Mouse (Mus musculus) hindbrain, postnatal 0 days (tissue): ENCODE measurements around the gene Gm37240. TPM values are rescaled to one million over a fixed set of nuclear protein-coding genes. Genes with fewer than 3 reads are reported as not detected.

Experiments used
- ATAC-seq: fragments of 200-750 bp; cut with Nextera tagmentation; 2 replicates; pipeline ENCODE4 v1.8.0; 2017; ENCODE audit warnings: mild to moderate bottlenecking, moderate TSS enrichment, moderate library complexity
- DNase-seq: peaks from one replicate; pipeline ENCODE4 v3.0.0-alpha.2; 2015; ENCODE audit warnings: low spot score
- H3K27ac ChIP-seq: fragments of 300-500 bp; sonication (generic); 2 replicates; pipeline ENCODE4 v1.5.1; 2014; ENCODE audit warnings: mild to moderate bottlenecking
- H3K27me3 ChIP-seq: fragments of 300-500 bp; sonication (generic); 2 replicates; pipeline ENCODE4 v1.6.1; 2014; ENCODE audit warnings: low read length, mixed read lengths; ENCODE audit not compliant: insufficient read depth
- H3K36me3 ChIP-seq: fragments of 300-500 bp; sonication (generic); 2 replicates; pipeline ENCODE4 v1.6.1; 2014; ENCODE audit warnings: low read length, mixed read lengths; ENCODE audit not compliant: insufficient read depth
- H3K4me1 ChIP-seq: fragments of 300-500 bp; sonication (generic); 2 replicates; pipeline ENCODE4 v1.6.1; 2014; ENCODE audit warnings: antibody characterized with exemption, low read length, mixed read lengths; ENCODE audit not compliant: insufficient read depth
- H3K4me2 ChIP-seq: fragments of 300-500 bp; sonication (generic); 2 replicates; pipeline ENCODE4 v1.6.1; 2014; ENCODE audit warnings: low read depth, mild to moderate bottlenecking, low read length, moderate library complexity, mixed read lengths
- H3K4me3 ChIP-seq: fragments of 300-500 bp; sonication (generic); 2 replicates; pipeline ENCODE4 v1.5.1; 2014; ENCODE audit warnings: low read length
- H3K9ac ChIP-seq: fragments of 300-500 bp; sonication (generic); replicated peaks from 2 replicates; pipeline ENCODE4 v1.6.1; 2014; ENCODE audit warnings: mild to moderate bottlenecking, low read length, moderate library complexity, mixed read lengths
- H3K9me3 ChIP-seq: fragments of 300-500 bp; sonication (generic); 2 replicates; pipeline ENCODE4 v1.6.1; 2016; ENCODE audit warnings: low read length, mixed read lengths
- CTCF ChIP-seq: IDR thresholded peaks from 2 replicates; pipeline ENCODE4 v1.5.1; 2016; ENCODE audit warnings: antibody characterized with exemption, control low read depth, low read depth
- WGBS: fragments of 180-500 bp; shearing (Covaris S2); extraction: QIAGEN DNeasy Blood & Tissue Kit; methylation state at CpG from one replicate; pipeline ENCODE4 v1.1.7; 2014; 5-methylcytosine and 5-hydroxymethylcytosine counted together
- polyA plus RNA-seq: library from polyadenylated mRNA; unstranded; fragments of >200 nt; fragmentation: Nextera tagmentation; extraction: Ambion mirVana; gene quantifications from 2 replicates; pipeline ENCODE4 v1.2.1, GENCODE M21; 2015
- total RNA-seq: library from RNA; depleted of rRNA; stranded (reverse); fragments of >200 nt; gene quantifications from 2 replicates; pipeline ENCODE4 v1.2.3, GENCODE M21; 2014

The Gm37240 gene
- total and polyA plus RNA-seq, 2 experiments from 2014 or later: 1.5 TPM; not detected in 1

DNA sequence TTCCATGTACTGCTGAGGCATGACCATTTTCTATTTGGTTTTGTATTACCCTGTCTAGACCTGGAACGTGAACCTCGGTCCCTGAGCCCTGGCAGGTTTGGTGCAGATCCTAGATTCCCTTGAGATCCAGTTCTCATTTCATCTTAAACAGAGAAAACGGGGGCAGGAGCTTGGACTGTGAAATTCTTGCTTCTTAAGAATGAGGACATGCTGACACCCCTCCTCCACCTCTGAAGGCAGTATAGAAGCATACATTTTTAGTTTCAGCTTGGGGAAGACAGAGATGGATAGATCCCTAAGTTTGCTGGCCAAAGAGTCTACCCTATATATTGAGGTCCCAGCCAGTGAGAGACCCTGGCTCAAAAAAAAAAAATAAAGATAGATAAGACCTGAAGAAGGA is 742.9 kb downstream of the Gm37240 start:
- Histone ChIP-seq H3K4me1 (no peaks in the 10 kb centered on the region), H3K9ac (no peak overlapping the region), H3K27ac (no peak overlapping the region), H3K27me3 (no peaks in the 10 kb centered on the region), H3K36me3 (no peaks in the 10 kb centered on the region), H3K4me3 (no peak overlapping the region), H3K4me2 (no peak overlapping the region), H3K9me3 (no peaks in the 10 kb centered on the region)
- no peak for ATAC-seq
- 79% methylated on average over 3 of the region's 3 CpGs for WGBS
- TF ChIP-seq CTCF: no peak
- no peak for DNase-seq

DNA sequence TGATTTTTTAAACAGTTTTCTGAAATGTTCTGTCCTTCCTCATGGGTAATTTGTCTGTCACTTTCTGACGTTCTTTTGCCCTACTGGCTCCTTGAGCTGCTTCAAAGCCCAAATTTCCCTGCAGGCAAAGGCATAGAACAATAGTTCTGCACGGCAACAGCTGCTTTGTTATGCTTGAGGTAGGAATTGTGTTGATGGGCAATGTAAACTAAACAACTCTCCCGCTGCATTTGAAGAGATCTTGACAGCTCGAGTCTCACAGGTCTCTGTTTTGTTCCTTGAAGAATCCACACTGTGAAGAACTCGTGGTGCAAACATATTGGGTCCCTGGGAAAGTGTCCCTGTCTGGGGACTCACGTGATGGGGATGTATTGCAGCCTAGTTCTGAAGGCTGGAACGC is 746.8 kb downstream of the Gm37240 start:
- H3K4me3 ChIP-seq: no peak overlapping the region
- H3K9me3 ChIP-seq: no peaks in the 10 kb centered on the region
- no peak overlapping the region for H3K9ac ChIP-seq
- no peaks in the 10 kb centered on the region for H3K4me1 ChIP-seq
- TF ChIP-seq CTCF: no peak
- H3K4me2 ChIP-seq: no peak overlapping the region
- no peaks in the 10 kb centered on the region for H3K27me3 ChIP-seq
- 18% methylated on average over 7 of the region's 7 CpGs for WGBS
- H3K36me3 ChIP-seq: no peaks in the 10 kb centered on the region
- no peak for DNase-seq
- H3K27ac ChIP-seq: no peak overlapping the region
- no peak for ATAC-seq

DNA sequence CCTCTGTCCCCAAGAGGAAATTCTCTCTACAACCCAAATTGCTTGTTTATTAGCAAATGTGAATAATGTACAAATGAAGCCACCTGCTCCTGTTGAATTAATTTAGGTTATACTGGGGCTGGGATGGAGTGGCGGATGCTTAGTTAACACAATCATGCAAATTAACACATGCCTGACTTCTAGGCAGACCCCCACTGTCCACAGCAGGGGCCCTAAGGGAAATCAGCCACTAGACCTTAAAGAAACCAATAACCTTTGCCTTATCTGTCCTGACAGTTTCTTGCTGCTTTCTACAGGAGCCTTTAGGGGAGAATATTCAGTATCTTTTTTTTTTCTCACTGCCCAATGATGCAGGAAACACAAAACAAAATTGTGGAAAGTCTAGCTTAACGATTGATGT is 748.9 kb downstream of the Gm37240 start:
- ATAC-seq (no peak), DNase-seq (no peak)
- Histone ChIP-seq H3K4me2 (no peak overlapping the region), H3K9ac (no peak overlapping the region), H3K27ac (no peak overlapping the region), H3K36me3 (no peaks in the 10 kb centered on the region), H3K27me3 (no peaks in the 10 kb centered on the region), H3K4me1 (no peaks in the 10 kb centered on the region), H3K4me3 (no peak overlapping the region), H3K9me3 (no peaks in the 10 kb centered on the region)
- 51% methylated on average over 2 of the region's 2 CpGs for WGBS
- no peak for TF ChIP-seq CTCF

DNA sequence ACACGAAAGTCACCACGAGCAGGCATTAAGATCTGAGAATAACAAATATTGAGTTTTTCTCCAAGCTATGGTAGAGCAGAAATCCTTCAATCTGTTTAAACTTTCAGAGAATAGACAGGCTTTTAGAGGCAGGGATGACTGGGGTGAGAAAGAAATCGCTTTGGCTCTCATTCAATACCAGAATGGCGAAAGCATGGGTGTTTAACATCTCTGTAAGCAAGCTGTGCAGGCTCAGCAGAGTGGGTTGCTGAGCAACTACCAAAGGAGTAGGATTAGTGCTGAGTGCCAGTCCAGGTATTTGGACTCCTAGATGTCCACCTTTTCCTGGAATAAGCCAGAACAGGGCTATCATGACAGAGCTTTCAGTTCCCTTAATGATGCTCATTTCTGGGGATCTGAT is 753.8 kb downstream of the Gm37240 start:
- DNase-seq: no peak
- Histone ChIP-seq H3K9ac (no peak overlapping the region), H3K4me2 (no peak overlapping the region), H3K27me3 (no peaks in the 10 kb centered on the region), H3K36me3 (no peaks in the 10 kb centered on the region), H3K4me3 (no peak overlapping the region), H3K4me1 (no peaks in the 10 kb centered on the region), H3K9me3 (no peaks in the 10 kb centered on the region), H3K27ac (no peak overlapping the region)
- TF ChIP-seq CTCF: no peak
- 66% methylated on average over 4 of the region's 4 CpGs for WGBS
- no peak for ATAC-seq

DNA sequence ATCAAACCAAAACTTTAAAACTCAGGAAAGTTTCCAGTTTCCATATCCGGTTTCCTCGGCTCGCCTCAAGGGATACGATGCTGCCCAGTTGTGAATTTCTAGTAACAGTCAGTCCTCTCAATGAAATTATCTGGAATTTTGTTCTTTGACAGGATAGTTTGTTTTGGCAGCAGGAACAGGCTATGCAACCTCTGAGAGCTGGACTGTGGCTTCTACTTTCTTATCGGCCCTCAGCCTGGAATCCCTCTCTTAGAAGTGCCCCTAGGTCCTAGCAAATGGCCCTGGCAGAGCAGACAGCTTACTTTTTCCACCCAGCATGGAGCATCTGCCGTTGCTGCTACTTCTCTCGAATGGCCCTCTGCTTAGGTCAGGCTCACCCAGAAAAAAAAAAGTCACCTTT is 755.4 kb downstream of the Gm37240 start:
- Histone ChIP-seq H3K4me2 (no peak overlapping the region), H3K36me3 (no peaks in the 10 kb centered on the region), H3K9ac (no peak overlapping the region), H3K27me3 (no peaks in the 10 kb centered on the region), H3K9me3 (no peaks in the 10 kb centered on the region), H3K27ac (no peak overlapping the region), H3K4me3 (no peak overlapping the region), H3K4me1 (no peaks in the 10 kb centered on the region)
- ATAC-seq: no peak
- TF ChIP-seq CTCF: no peak
- 79% methylated on average over 7 of the region's 7 CpGs for WGBS
- DNase-seq: no peak

DNA sequence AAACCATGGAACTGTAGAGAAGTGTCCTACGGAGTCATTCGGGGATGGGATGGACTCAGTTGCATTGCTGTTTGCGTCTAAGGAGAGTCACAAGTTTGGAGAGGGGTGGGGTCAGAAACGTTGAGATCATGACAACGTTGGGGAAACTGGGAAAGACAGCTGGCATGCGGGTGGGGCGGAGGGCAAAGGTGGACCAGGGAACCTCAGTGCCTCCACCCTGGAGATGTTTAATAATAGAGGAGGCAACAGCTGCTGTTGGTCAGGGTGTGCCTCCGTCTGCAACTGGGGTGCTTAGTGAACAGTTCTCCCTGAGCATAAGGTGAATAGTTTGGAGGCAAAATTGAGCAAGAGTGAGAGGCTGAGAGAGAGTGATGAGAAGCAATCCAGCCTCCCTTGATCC is 758.8 kb downstream of the Gm37240 start:
- no peak for TF ChIP-seq CTCF
- Histone ChIP-seq H3K36me3 (no peaks in the 10 kb centered on the region), H3K4me2 (no peak overlapping the region), H3K4me3 (no peak overlapping the region), H3K9me3 (no peaks in the 10 kb centered on the region), H3K27me3 (no peaks in the 10 kb centered on the region), H3K9ac (no peak overlapping the region), H3K4me1 (no peaks in the 10 kb centered on the region), H3K27ac (no peak overlapping the region)
- WGBS: 87% methylated on average over 8 of the region's 8 CpGs
- no peak for ATAC-seq
- DNase-seq: no peak

DNA sequence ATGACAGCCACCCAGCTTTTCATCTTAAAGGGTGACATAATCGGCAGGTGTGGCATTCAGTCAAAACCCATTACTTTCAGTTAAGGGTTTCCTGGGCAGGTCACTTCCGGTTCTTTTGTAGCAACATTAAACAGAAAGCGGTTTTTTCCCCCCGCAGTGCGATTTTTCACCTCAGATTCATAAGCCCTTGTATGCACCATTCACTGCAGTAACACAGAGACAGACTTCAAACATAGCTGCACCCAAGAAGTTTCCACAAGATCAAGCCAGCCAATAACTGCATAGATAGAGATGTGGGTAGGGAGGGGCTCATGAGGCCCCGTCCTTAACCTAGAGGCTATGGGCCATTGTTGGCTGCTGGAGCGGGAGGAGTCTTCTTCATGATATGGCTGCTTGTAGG is 760.3 kb downstream of the Gm37240 start:
- Histone ChIP-seq H3K27me3 (no peaks in the 10 kb centered on the region), H3K9ac (no peak overlapping the region), H3K9me3 (no peaks in the 10 kb centered on the region), H3K27ac (no peak overlapping the region), H3K4me1 (no peaks in the 10 kb centered on the region), H3K4me2 (no peak overlapping the region), H3K4me3 (no peak overlapping the region), H3K36me3 (no peaks in the 10 kb centered on the region)
- WGBS: 88% methylated on average over 7 of the region's 7 CpGs
- ATAC-seq (no peak), DNase-seq (no peak)
- TF ChIP-seq CTCF: no peak

DNA sequence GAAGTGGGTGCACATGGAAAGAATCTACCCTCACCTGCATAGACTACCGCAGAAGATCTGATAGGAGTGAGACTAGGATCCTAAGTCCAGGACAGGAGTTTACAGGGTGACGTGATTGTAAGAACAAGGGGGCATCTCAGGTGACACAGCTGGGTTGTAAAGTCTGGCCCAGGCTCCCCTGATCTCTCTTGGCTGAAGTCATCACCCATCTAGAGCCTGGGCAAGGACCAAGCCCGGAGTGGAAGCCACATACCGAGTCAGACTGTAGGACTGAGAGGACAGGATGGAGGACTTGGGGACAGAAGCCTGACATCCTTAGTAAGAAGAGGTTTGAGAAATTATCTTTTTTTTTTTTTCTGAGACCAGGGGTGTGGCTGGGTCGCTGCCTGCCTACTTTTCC is 761.8 kb downstream of the Gm37240 start:
- no peaks in the 10 kb centered on the region for H3K9me3 ChIP-seq
- H3K4me1 ChIP-seq: no peaks in the 10 kb centered on the region
- no peaks in the 10 kb centered on the region for H3K36me3 ChIP-seq
- TF ChIP-seq CTCF: no peak
- no peak for DNase-seq
- H3K9ac ChIP-seq: no peak overlapping the region
- H3K27me3 ChIP-seq: no peaks in the 10 kb centered on the region
- H3K4me2 ChIP-seq: no peak overlapping the region
- no peak overlapping the region for H3K27ac ChIP-seq
- no peak overlapping the region for H3K4me3 ChIP-seq
- 95% methylated on average over 5 of the region's 5 CpGs for WGBS
- ATAC-seq: no peak
